Mouse (Mus musculus): ENCODE data around the gene Lipm. TPM values are rescaled to one million over a fixed set of nuclear protein-coding genes. Genes with fewer than 3 reads are reported as not detected.

Gene Lipm
- 4.5 and 5.2 TPM in 2 replicates for polyA plus RNA-seq (2014; fragmentation: Nextera tagmentation; extraction: Ambion mirVana)

DNA sequence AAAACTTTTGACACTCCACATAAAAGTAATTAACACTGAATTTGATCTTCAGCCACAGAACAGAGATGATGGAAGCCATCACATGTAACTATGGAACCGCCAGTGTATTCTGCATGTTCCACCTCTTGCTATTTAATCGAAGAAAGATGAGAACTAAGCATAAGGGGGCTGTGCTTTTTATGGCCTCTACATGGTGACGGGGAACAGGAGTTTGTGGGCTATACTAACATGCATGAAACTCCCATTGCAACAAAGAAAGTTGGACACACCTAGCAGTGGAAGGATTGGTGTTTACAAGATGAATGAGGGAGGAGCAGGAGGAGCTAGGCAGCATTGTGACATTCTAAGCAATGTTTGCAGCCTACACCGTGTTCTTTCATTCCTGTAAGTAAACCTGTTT, at the start of gene Lipm:
TSS of gene Lipm (plus strand) at position 301 of the 400 bp plus-strand sequence.
- WGBS = 73% methylated on average over 4 of the region's 4 CpGs
- Histone ChIP-seq H3K4me1 (ENCODE audit: control insufficient read depth, insufficient read depth, low read length) (no peaks in the 10 kb centered on the region), H3K27me3 (replicated peaks; ENCODE audit: control insufficient read depth, insufficient read depth, low read length) (no peaks in the 10 kb centered on the region), H3K36me3 (ENCODE audit: control insufficient read depth, insufficient read depth, low read length) (no peaks in the 10 kb centered on the region), H3K27ac (replicated peaks; ENCODE audit: low read depth, low read length) (no peak within 1 kb of the TSS), H3K4me2 (ENCODE audit: low read depth, low read length) (no peak within 1 kb of the TSS), H3K9ac (ENCODE audit: low read depth, low read length) (no peak within 1 kb of the TSS), H3K9me3 (ENCODE audit: control insufficient read depth, low read length) (no peaks in the 10 kb centered on the region), H3K4me3 (ENCODE audit: low read depth, low read length) (no peak within 1 kb of the TSS)
- no peak for DNase-seq (ENCODE audit: low spot score)
- ATAC-seq (ENCODE audit: low read depth) = no peak

DNA sequence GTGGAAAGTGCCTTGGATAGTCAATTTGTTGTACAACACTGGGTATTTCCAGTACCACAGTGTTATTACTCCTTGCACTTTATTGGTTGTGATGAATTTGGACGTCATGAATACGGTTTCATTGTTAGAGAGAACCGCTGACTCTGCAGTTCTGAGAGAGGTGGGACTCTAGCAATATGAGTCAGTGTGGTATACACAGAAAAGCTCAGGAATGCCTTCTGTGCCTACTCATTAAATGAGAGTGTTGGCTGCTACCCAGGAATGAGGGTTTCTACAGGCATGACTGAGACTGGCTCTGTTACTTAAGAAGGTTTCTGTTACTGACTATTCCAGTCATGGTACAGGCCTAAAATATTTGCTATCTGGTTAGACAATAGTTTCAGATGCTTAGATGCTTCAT, 49.2 kb upstream of the Lipm start:
- WGBS = 67% methylated on average over 3 of the region's 3 CpGs
- H3K36me3 ChIP-seq (ENCODE audit: control insufficient read depth, insufficient read depth, low read length) = no peaks in the 10 kb centered on the region
- no peaks in the 10 kb centered on the region for H3K4me1 ChIP-seq (ENCODE audit: control insufficient read depth, insufficient read depth, low read length)
- H3K4me3 ChIP-seq (ENCODE audit: low read depth, low read length) = no peak overlapping the region
- H3K27me3 ChIP-seq (replicated peaks; ENCODE audit: control insufficient read depth, insufficient read depth, low read length) = no peaks in the 10 kb centered on the region
- H3K9ac ChIP-seq (ENCODE audit: low read depth, low read length) = no peak overlapping the region
- no peak overlapping the region for H3K27ac ChIP-seq (replicated peaks; ENCODE audit: low read depth, low read length)
- DNase-seq (ENCODE audit: low spot score) (peak; percentile 80), ATAC-seq (ENCODE audit: low read depth) (peak; percentile 67; the same call in 1 of the 2 replicates)
- H3K4me2 ChIP-seq (ENCODE audit: low read depth, low read length) = no peak overlapping the region
- no peaks in the 10 kb centered on the region for H3K9me3 ChIP-seq (ENCODE audit: control insufficient read depth, low read length)

DNA sequence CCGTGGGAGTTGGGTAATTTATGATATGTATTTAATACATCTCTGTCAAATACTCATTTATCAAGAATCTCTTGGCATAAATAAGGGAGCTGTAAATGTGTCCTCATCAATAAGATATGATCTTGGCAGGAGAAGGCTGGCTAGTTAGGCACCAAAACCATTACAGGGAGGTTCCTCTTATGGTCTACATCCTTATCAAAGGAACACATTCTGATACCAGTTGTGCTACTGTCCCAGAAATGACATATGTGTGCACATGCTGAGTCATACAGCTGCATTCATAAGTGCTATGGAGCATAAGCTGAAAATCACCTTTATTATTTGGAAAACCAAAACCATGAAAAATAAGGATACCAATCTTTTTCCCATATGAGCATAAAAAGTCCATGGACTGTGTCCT, 37.2 kb upstream of the Lipm start:
- H3K4me3 ChIP-seq (ENCODE audit: low read depth, low read length) = no peak overlapping the region
- no peak overlapping the region for H3K27ac ChIP-seq (replicated peaks; ENCODE audit: low read depth, low read length)
- no peaks in the 10 kb centered on the region for H3K36me3 ChIP-seq (ENCODE audit: control insufficient read depth, insufficient read depth, low read length)
- H3K4me2 ChIP-seq (ENCODE audit: low read depth, low read length) = no peak overlapping the region
- H3K4me1 ChIP-seq (ENCODE audit: control insufficient read depth, insufficient read depth, low read length) = no peaks in the 10 kb centered on the region
- H3K9ac ChIP-seq (ENCODE audit: low read depth, low read length) = no peak overlapping the region
- ATAC-seq (ENCODE audit: low read depth) (no peak), DNase-seq (ENCODE audit: low spot score) (no peak)
- WGBS = 50% methylated on average over 1 of the region's 1 CpGs
- H3K27me3 ChIP-seq (replicated peaks; ENCODE audit: control insufficient read depth, insufficient read depth, low read length) = no peaks in the 10 kb centered on the region
- no peaks in the 10 kb centered on the region for H3K9me3 ChIP-seq (ENCODE audit: control insufficient read depth, low read length)

DNA sequence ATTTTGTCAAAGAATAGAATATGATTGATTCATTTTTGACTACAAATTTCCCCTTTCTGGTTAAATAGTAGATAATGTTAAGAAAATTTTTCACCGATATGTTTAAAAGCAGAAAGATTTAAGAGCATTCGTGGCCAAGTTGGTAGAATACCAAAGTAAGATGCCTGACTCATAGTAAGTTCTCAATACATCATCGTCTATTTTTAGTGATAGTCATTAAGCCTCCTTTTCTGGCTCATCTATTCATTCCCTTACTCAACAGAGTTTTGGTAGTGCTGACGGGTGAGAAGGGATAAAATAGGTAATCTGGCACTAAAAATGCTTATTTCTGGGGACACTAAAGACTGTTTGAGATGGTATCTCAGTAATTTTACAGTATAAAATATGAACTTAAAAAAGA, 36.7 kb upstream of the Lipm start:
- DNase-seq (ENCODE audit: low spot score) = no peak
- H3K4me3 ChIP-seq (ENCODE audit: low read depth, low read length) = no peak overlapping the region
- H3K27me3 ChIP-seq (replicated peaks; ENCODE audit: control insufficient read depth, insufficient read depth, low read length) = no peaks in the 10 kb centered on the region
- no peak overlapping the region for H3K27ac ChIP-seq (replicated peaks; ENCODE audit: low read depth, low read length)
- ATAC-seq (ENCODE audit: low read depth) = no peak
- WGBS = 85% methylated on average over 4 of the region's 4 CpGs
- H3K36me3 ChIP-seq (ENCODE audit: control insufficient read depth, insufficient read depth, low read length) = no peaks in the 10 kb centered on the region
- no peak overlapping the region for H3K4me2 ChIP-seq (ENCODE audit: low read depth, low read length)
- H3K4me1 ChIP-seq (ENCODE audit: control insufficient read depth, insufficient read depth, low read length) = no peaks in the 10 kb centered on the region
- H3K9me3 ChIP-seq (ENCODE audit: control insufficient read depth, low read length) = no peaks in the 10 kb centered on the region
- H3K9ac ChIP-seq (ENCODE audit: low read depth, low read length) = no peak overlapping the region

DNA sequence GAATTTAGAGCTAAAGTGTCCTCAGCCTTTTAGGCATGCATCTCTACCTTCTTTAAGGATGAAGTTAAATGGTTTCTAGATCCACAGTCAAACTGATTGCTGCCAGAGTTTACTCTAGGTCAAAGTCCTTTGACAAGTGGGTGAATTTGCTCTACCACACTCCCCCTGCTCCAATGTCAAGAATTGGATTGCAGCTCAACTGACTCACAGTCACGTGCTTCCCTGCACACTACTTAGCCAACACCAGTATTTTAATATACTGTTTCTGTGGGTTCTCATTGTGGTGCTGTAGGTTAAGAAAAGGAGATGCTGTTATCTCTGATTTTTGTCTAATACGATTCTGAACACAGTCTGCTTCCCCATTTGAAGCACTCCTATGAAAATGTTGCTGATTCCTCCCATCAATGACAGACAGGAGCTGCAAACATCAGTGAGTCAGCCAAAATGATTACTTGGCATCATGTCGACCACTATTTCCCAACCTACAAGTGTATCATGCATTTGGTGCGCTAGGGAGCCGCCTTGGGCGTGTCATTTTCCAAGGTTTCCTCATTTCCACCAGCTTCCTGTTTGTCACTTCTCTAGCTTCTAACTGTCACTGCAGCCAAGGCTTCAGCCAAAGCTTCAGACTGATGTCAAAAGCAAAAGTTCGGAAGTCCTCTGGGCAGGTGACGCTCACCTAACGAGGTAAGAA, 33.8 kb upstream of the Lipm start, which contains the start of gene Lipn:
TSS of gene Lipn (plus strand) at position 580 of the 694 bp plus-strand sequence.
- 87% methylated on average over 9 of the region's 9 CpGs for WGBS
- Histone ChIP-seq H3K36me3 (ENCODE audit: control insufficient read depth, insufficient read depth, low read length) (no peaks in the 10 kb centered on the region), H3K27ac (replicated peaks; ENCODE audit: low read depth, low read length) (no peak within 1 kb of the TSS), H3K27me3 (replicated peaks; ENCODE audit: control insufficient read depth, insufficient read depth, low read length) (no peaks in the 10 kb centered on the region), H3K9me3 (ENCODE audit: control insufficient read depth, low read length) (no peaks in the 10 kb centered on the region), H3K4me3 (ENCODE audit: low read depth, low read length) (no peak within 1 kb of the TSS), H3K4me1 (ENCODE audit: control insufficient read depth, insufficient read depth, low read length) (no peaks in the 10 kb centered on the region), H3K9ac (ENCODE audit: low read depth, low read length) (no peak within 1 kb of the TSS), H3K4me2 (ENCODE audit: low read depth, low read length) (no peak within 1 kb of the TSS)
- ATAC-seq (ENCODE audit: low read depth) (no peak), DNase-seq (ENCODE audit: low spot score) (no peak)

DNA sequence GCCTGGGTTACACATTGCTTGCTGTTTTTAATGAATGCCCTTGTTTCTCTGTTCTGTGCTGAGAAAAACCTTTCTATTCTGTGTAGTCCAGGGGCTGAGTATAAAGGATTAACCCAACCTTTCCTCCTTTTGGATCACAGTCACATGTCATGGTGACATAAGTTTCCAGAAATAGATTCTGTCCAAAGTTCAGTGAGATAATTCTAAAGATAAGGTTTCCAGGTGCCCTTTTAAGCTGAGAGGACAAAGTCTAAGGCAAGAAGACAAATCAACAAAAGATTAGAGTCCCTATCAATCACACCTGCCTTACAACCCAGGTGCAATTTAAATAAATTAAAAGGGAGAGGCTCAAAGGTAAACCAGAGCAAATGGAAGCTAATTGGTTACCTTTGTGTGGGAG, 26.5 kb upstream of the Lipm start:
- H3K27me3 ChIP-seq (replicated peaks; ENCODE audit: control insufficient read depth, insufficient read depth, low read length) = no peaks in the 10 kb centered on the region
- H3K36me3 ChIP-seq (ENCODE audit: control insufficient read depth, insufficient read depth, low read length) = no peaks in the 10 kb centered on the region
- ATAC-seq (ENCODE audit: low read depth) = no peak
- no peaks in the 10 kb centered on the region for H3K9me3 ChIP-seq (ENCODE audit: control insufficient read depth, low read length)
- no peak overlapping the region for H3K27ac ChIP-seq (replicated peaks; ENCODE audit: low read depth, low read length)
- no peak overlapping the region for H3K4me2 ChIP-seq (ENCODE audit: low read depth, low read length)
- no peak overlapping the region for H3K4me3 ChIP-seq (ENCODE audit: low read depth, low read length)
- H3K9ac ChIP-seq (ENCODE audit: low read depth, low read length) = no peak overlapping the region
- H3K4me1 ChIP-seq (ENCODE audit: control insufficient read depth, insufficient read depth, low read length) = no peaks in the 10 kb centered on the region
- no peak for DNase-seq (ENCODE audit: low spot score)

DNA sequence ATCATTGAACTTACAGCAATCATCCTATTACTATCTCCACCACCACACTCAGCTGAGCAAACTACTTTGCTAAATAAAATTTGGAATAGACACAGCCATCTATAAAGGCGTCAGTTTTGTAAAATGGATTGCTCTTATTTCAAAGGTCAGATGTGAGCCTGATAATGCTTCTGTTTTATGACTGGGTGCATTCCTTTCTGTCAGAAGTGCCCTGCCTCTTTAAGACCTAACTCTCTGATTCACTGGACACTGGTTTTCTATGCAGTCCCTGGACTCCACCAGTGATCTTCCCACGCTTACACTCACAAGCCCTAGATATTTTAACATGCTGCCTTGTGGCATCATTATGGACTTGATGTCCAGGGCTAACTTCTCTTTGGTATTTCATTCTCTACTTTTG, 22.6 kb upstream of the Lipm start:
- no peaks in the 10 kb centered on the region for H3K27me3 ChIP-seq (replicated peaks; ENCODE audit: control insufficient read depth, insufficient read depth, low read length)
- H3K27ac ChIP-seq (replicated peaks; ENCODE audit: low read depth, low read length) = no peak overlapping the region
- no peaks in the 10 kb centered on the region for H3K9me3 ChIP-seq (ENCODE audit: control insufficient read depth, low read length)
- WGBS = 72% methylated on average over 2 of the region's 2 CpGs
- H3K4me1 ChIP-seq (ENCODE audit: control insufficient read depth, insufficient read depth, low read length) = no peaks in the 10 kb centered on the region
- H3K36me3 ChIP-seq (ENCODE audit: control insufficient read depth, insufficient read depth, low read length) = no peaks in the 10 kb centered on the region
- no peak overlapping the region for H3K4me2 ChIP-seq (ENCODE audit: low read depth, low read length)
- DNase-seq (ENCODE audit: low spot score) (no peak), ATAC-seq (ENCODE audit: low read depth) (no peak)
- no peak overlapping the region for H3K4me3 ChIP-seq (ENCODE audit: low read depth, low read length)
- H3K9ac ChIP-seq (ENCODE audit: low read depth, low read length) = no peak overlapping the region

DNA sequence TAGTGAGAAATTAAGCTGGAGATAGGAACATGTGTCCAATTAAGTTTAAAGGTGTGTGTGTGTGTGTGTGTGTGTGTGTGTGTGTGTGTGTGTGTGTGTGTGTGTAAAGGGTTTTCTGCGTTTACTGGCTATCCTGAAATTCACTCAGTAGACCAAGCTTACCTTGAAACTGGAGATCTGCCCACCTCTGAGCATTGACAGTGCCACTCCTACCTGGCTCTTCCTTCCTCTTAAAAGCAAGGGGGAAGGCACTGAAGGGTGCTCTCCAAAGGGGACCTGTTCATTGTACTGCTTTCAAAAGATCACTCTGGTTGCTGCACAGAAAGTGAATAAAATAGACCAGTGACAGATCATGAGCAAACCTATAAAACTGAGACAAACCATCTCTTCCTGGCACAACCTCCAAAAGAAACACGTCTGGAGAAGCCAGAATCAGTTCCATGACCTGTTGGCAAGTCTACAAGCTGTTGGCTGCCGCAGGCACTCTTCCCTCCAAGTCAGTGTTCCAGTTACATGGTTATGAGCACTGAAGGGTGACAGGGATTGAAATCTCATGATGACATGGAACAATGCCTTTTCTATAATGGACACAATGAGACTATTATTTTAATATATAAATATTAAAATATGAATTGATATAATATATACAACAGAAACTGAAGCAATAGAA, 11.6 kb upstream of the Lipm start:
- H3K27ac ChIP-seq (replicated peaks; ENCODE audit: low read depth, low read length) = no peak overlapping the region
- WGBS = 64% methylated on average over 3 of the region's 3 CpGs
- DNase-seq (ENCODE audit: low spot score) (no peak), ATAC-seq (ENCODE audit: low read depth) (no peak)
- H3K4me1 ChIP-seq (ENCODE audit: control insufficient read depth, insufficient read depth, low read length) = no peaks in the 10 kb centered on the region
- no peaks in the 10 kb centered on the region for H3K27me3 ChIP-seq (replicated peaks; ENCODE audit: control insufficient read depth, insufficient read depth, low read length)
- no peak overlapping the region for H3K4me2 ChIP-seq (ENCODE audit: low read depth, low read length)
- no peaks in the 10 kb centered on the region for H3K9me3 ChIP-seq (ENCODE audit: control insufficient read depth, low read length)
- no peak overlapping the region for H3K9ac ChIP-seq (ENCODE audit: low read depth, low read length)
- no peak overlapping the region for H3K4me3 ChIP-seq (ENCODE audit: low read depth, low read length)
- H3K36me3 ChIP-seq (ENCODE audit: control insufficient read depth, insufficient read depth, low read length) = no peaks in the 10 kb centered on the region

DNA sequence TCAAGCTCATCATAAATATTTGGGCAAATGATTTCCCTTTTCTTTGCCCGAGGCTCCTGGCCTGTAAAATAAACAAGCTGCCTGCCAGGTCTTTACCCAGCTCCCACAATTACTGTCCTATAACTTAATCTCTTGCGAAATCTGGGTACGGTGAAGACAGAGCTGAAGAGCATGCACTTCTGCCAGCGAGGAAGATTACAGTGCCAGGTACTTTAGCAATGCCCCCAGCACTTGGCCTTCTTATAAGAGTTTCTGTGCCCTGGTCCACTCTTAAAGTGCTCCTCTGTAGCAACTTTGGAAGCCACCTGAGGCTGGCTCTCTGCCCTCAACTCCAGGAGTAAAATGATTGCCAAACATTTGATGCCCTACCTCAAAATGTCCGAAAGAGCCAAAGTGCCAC, 5.4 kb upstream of the Lipm start:
- DNase-seq (ENCODE audit: low spot score) (no peak), ATAC-seq (ENCODE audit: low read depth) (no peak)
- Histone ChIP-seq H3K27me3 (replicated peaks; ENCODE audit: control insufficient read depth, insufficient read depth, low read length) (no peaks in the 10 kb centered on the region), H3K4me3 (ENCODE audit: low read depth, low read length) (no peak overlapping the region), H3K27ac (replicated peaks; ENCODE audit: low read depth, low read length) (no peak overlapping the region), H3K4me2 (ENCODE audit: low read depth, low read length) (no peak overlapping the region), H3K36me3 (ENCODE audit: control insufficient read depth, insufficient read depth, low read length) (no peaks in the 10 kb centered on the region), H3K4me1 (ENCODE audit: control insufficient read depth, insufficient read depth, low read length) (no peaks in the 10 kb centered on the region), H3K9me3 (ENCODE audit: control insufficient read depth, low read length) (no peaks in the 10 kb centered on the region), H3K9ac (ENCODE audit: low read depth, low read length) (no peak overlapping the region)
- WGBS = 71% methylated on average over 5 of the region's 5 CpGs
